8 mouse cellular contexts compared by ENCODE assay signal in the genomic region with DNA sequence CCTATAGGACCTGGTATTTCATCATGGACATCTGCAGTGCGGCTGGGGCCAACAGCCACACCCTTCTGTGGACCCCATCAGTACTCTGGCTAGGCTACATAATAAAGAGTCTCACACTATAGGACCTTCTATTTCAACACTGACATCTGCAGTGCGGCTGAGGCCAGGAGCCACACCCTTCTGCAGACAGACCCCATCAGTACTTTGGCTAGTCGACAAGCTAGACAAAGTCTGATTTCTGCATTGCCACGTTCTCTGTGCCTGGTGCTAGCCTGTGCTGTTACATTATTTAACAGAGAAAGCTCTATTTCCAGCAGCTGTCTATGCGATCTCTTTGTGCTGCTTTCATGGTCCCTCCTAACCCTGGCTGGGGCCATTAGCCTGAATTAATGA. TPM values are rescaled to one million over a fixed set of nuclear protein-coding genes. Genes with fewer than 3 reads are reported as not detected.
DNase-seq lines count a peak whose midpoint lies in the region; ATAC-seq and TF ChIP-seq lines count a peak whose summit lies in the region.

No protein-coding gene starts in this region.

- ATAC-seq in forebrain, embryonic 14.5 days = no peak
- ATAC-seq in inflammation-experienced regulatory T-cells, adult 6 months = no peak

- peaks cover 5 to 36% of the 10 kb centered on the region in 2 experiments for H3K4me1 ChIP-seq in CH12.LX (ENCODE audit: control insufficient read depth in 1 of 2, insufficient read depth in 2 of 2)
- H3K4me1 ChIP-seq in forebrain, embryonic 14.5 days (ENCODE audit: control insufficient read depth, insufficient read depth, low read length) = peaks cover 5% of the 10 kb centered on the region

- peaks cover 6% of the 10 kb centered on the region; the same call in 1 of the 2 replicates for H3K79me2 ChIP-seq in CH12.LX (replicated peaks; ENCODE audit: control insufficient read depth, extremely low read depth, insufficient read depth, poor library complexity, severe bottlenecking)

- no peak for TF ChIP-seq POLR2A in CH12.LX (IDR thresholded peaks at IDR 0.05; ENCODE audit: low read depth, low read length)

- DNase-seq in gastrocnemius, adult 2 months = no peak
- DNase-seq in gastrocnemius, postnatal 10 days = no peak
- no peak for DNase-seq in CH12.LX (ENCODE audit: extremely low read depth)
- DNase-seq in forebrain, embryonic 14.5 days (ENCODE audit: low spot score) = peak; percentile 75
- peak; percentile 48 for DNase-seq in mesoderm, embryonic 11.5 days (ENCODE audit: low read depth, low spot score)
- no peak for DNase-seq in adipocyte (ENCODE audit: low spot score)
- DNase-seq in frontal cortex, postnatal 14 days (ENCODE audit: low spot score in 2 of 2) = no peak

- H3K27me3 ChIP-seq in CH12.LX (replicated peaks) = no peaks in the 10 kb centered on the region
- H3K27me3 ChIP-seq in forebrain, embryonic 14.5 days (replicated peaks; ENCODE audit: control insufficient read depth, insufficient read depth, low read length) = no peaks in the 10 kb centered on the region

- H3K9me3 ChIP-seq in CH12.LX (replicated peaks; ENCODE audit: low read length) = no peaks in the 10 kb centered on the region
- no peaks in the 10 kb centered on the region for H3K9me3 ChIP-seq in forebrain, embryonic 14.5 days (replicated peaks; ENCODE audit: control insufficient read depth, low read length)

- intact Hi-C loops in gastrocnemius, adult 2 months (cut with DNase I) = no loop called here

- no peak for TF ChIP-seq CTCF in gastrocnemius, adult 2 months (IDR thresholded peaks at IDR 0.05)
- no peak for TF ChIP-seq CTCF in CH12.LX (conservative IDR thresholded peaks at IDR 0.05 in 1 of 2, IDR thresholded peaks at IDR 0.05 in 1 of 2; ENCODE audit: low read depth in 2 of 2, low read length in 2 of 2)

- H3K4me3 ChIP-seq in gastrocnemius, adult 2 months = peak overlapping the region; percentile 91
- peak overlapping the region; percentile 43 to 75 (median 49) for H3K4me3 ChIP-seq in CH12.LX (replicated peaks in 1 of 3; ENCODE audit: low read depth in 2 of 3, low read length in 2 of 3, poor library complexity in 1 of 3)
- peak overlapping the region; percentile 97 for H3K4me3 ChIP-seq in forebrain, embryonic 14.5 days (ENCODE audit: low read depth, low read length)

- in situ Hi-C loops in CH12.LX (cut with MboI; ENCODE audit: low pct_ligation_motif_present, low pct_unique_long_range_greater_than_20kb, low sequenced_read_pairs) = no loop called here

- H3K9ac ChIP-seq in CH12.LX (ENCODE audit: insufficient read depth, low read depth) = peak overlapping the region; percentile 20; the same call in 1 of the 2 replicates
- peak overlapping the region; percentile 100 for H3K9ac ChIP-seq in forebrain, embryonic 14.5 days (ENCODE audit: low read length)

- no peak for TF ChIP-seq EP300 in CH12.LX (IDR thresholded peaks at IDR 0.05; ENCODE audit: low read length)

- H3K4me2 ChIP-seq in CH12.LX (ENCODE audit: insufficient read depth, low read depth, poor library complexity, severe bottlenecking) = peak overlapping the region; percentile 63
- H3K4me2 ChIP-seq in forebrain, embryonic 14.5 days (ENCODE audit: low read length) = peak overlapping the region; percentile 48

- dilution Hi-C loops in CH12.LX (cut with MboI; ENCODE audit: extremely low pct_ligation_motif_present, extremely low pct_unique_long_range_greater_than_20kb, low sequenced_read_pairs) = no loop called here

- peaks cover 8 to 18% of the 10 kb centered on the region in 2 experiments for H3K36me3 ChIP-seq in CH12.LX (replicated peaks in 1 of 2; ENCODE audit: control insufficient read depth in 1 of 2, insufficient read depth in 1 of 2, low read length in 1 of 2)
- peaks cover 21% of the 10 kb centered on the region for H3K36me3 ChIP-seq in forebrain, embryonic 14.5 days (ENCODE audit: control insufficient read depth, insufficient read depth, low read length)

- 6% methylated on average over 5 of the region's 5 CpGs for WGBS in forebrain, embryonic 14.5 days

- TF ChIP-seq RAD21 in CH12.LX (IDR thresholded peaks at IDR 0.05; ENCODE audit: low read depth, low read length) = no peak

- peak overlapping the region; percentile 96 for H3K27ac ChIP-seq in gastrocnemius, adult 2 months
- H3K27ac ChIP-seq in CH12.LX (ENCODE audit: insufficient read depth, low read depth) = no peak overlapping the region
- H3K27ac ChIP-seq in forebrain, embryonic 14.5 days (ENCODE audit: low read depth, low read length) = peak overlapping the region; percentile 99

TF ChIP-seq in CH12.LX, 34 proteins besides CTCF, POLR2A, EP300 and RAD21:
- no peak for TF ChIP-seq JUN (IDR thresholded peaks at IDR 0.05; ENCODE audit: insufficient read depth, low read depth, low read length)
- TF ChIP-seq MYC (IDR thresholded peaks at IDR 0.05; ENCODE audit: low read depth, low read length) = no peak
- no peak for TF ChIP-seq ZC3H11A (IDR thresholded peaks at IDR 0.05; ENCODE audit: low read depth, low read length)
- no peak for TF ChIP-seq MEF2A (IDR thresholded peaks at IDR 0.05; ENCODE audit: borderline replicate concordance, low read depth, low read length)
- no peak for TF ChIP-seq POLR2AphosphoS2 (IDR thresholded peaks at IDR 0.05; ENCODE audit: low read depth, low read length)
- no peak for TF ChIP-seq E2F4 (IDR thresholded peaks at IDR 0.05; ENCODE audit: insufficient replicate concordance, low read depth, low read length)
- TF ChIP-seq RCOR1 (conservative IDR thresholded peaks at IDR 0.05; ENCODE audit: low read depth, low read length) = no peak
- no peak for TF ChIP-seq NELFE (IDR thresholded peaks at IDR 0.05; ENCODE audit: low read depth, low read length)
- no peak for TF ChIP-seq SIN3A (IDR thresholded peaks at IDR 0.05; ENCODE audit: low read length)
- TF ChIP-seq KAT2A (IDR thresholded peaks at IDR 0.05; ENCODE audit: insufficient replicate concordance, low read length) = no peak
- TF ChIP-seq USF2 (conservative IDR thresholded peaks at IDR 0.05; ENCODE audit: low read depth, low read length) = no peak
- no peak for TF ChIP-seq ETS1 (conservative IDR thresholded peaks at IDR 0.05; ENCODE audit: low read depth, low read length)
- no peak for TF ChIP-seq ZNF384 (IDR thresholded peaks at IDR 0.05; ENCODE audit: low read depth, low read length)
- TF ChIP-seq HCFC1 (IDR thresholded peaks at IDR 0.05; ENCODE audit: low read depth, low read length) = no peak
- no peak for TF ChIP-seq MAFK (IDR thresholded peaks at IDR 0.05; ENCODE audit: insufficient replicate concordance, low read length)
- no peak for TF ChIP-seq ZKSCAN1 (IDR thresholded peaks at IDR 0.05; ENCODE audit: borderline replicate concordance, low read depth, low read length)
- TF ChIP-seq MXI1 (IDR thresholded peaks at IDR 0.05; ENCODE audit: low read depth, low read length) = no peak
- no peak for TF ChIP-seq GABPA (IDR thresholded peaks at IDR 0.05; ENCODE audit: insufficient replicate concordance, low read depth, low read length)
- no peak for TF ChIP-seq CHD1 (IDR thresholded peaks at IDR 0.05; ENCODE audit: low read depth, low read length)

RNA-seq across cellular contexts. Expression of a gene that starts 1.3 kb away (rescaled TPM):
- not detected for total RNA-seq in gastrocnemius, adult 2 months (2021)
- total RNA-seq in gastrocnemius, postnatal 10 days (2021) = not detected
- 0.38 TPM in 1 of 2 replicates, not detected in the other for total RNA-seq in CH12.LX (2012; rRNA removed)
- total RNA-seq in CH12.LX (2014; rRNA removed) = 0.81 and 4.7 TPM in 2 replicates
- 125 TPM in 1 of 2 replicates, not detected in the other for polyA plus RNA-seq in CH12.LX (2012; ENCODE audit: insufficient read length, low read depth)
- not detected in 2 replicates for polyA plus RNA-seq in forebrain, embryonic 14.5 days (2014; fragmentation: Nextera tagmentation; extraction: Ambion mirVana)
- not detected for polyA plus RNA-seq in inflammation-experienced regulatory T-cells, adult 6 months (2017; shearing (Covaris generic))

RNA-seq across cellular contexts. Expression of a gene that starts 1.4 kb away (rescaled TPM):
- 10 to 100 TPM; 17.1 to 43.2 TPM for total RNA-seq in gastrocnemius, adult 2 months (2021)
- 100 to 1,000 TPM; 171 to 195 TPM for total RNA-seq in gastrocnemius, postnatal 10 days (2021)
- 153 and 181 TPM in 2 replicates for total RNA-seq in CH12.LX (2012; rRNA removed)
- total RNA-seq in CH12.LX (2014; rRNA removed) = 438 and 533 TPM in 2 replicates
- 254 and 283 TPM in 2 replicates for polyA plus RNA-seq in CH12.LX (2012; ENCODE audit: insufficient read length, low read depth)
- 18,182 and 18,289 TPM in 2 replicates for polyA plus RNA-seq in forebrain, embryonic 14.5 days (2014; fragmentation: Nextera tagmentation; extraction: Ambion mirVana)
- polyA plus RNA-seq in inflammation-experienced regulatory T-cells, adult 6 months (2017; shearing (Covaris generic)) = 100 to 1,000 TPM; 206 to 351 (median 217) TPM

RNA-seq across cellular contexts. Expression of a gene that starts 17.7 kb away (rescaled TPM):
- 10 to 100 TPM; 15.8 to 33.9 TPM for total RNA-seq in gastrocnemius, adult 2 months (2021)
- total RNA-seq in gastrocnemius, postnatal 10 days (2021) = 100 to 1,000 TPM; 188 to 204 TPM
- total RNA-seq in CH12.LX (2012; rRNA removed) (1,149 and 1,670 TPM in 2 replicates), CH12.LX (2014; rRNA removed) (2,803 and 2,960 TPM in 2 replicates)
- polyA plus RNA-seq in CH12.LX (2012; ENCODE audit: insufficient read length, low read depth) = 2,789 and 2,851 TPM in 2 replicates
- 1,499 and 1,719 TPM in 2 replicates for polyA plus RNA-seq in forebrain, embryonic 14.5 days (2014; fragmentation: Nextera tagmentation; extraction: Ambion mirVana)
- 100 to 1,000 TPM; 459 to 882 (median 544) TPM for polyA plus RNA-seq in inflammation-experienced regulatory T-cells, adult 6 months (2017; shearing (Covaris generic))

RNA-seq across cellular contexts. Expression of a gene that starts 34.0 kb away (rescaled TPM):
- total RNA-seq in gastrocnemius, adult 2 months (2021) = 1 to 10 TPM; 5.2 to 6.9 TPM
- 1 to 10 TPM; 8.1 to 9.9 TPM for total RNA-seq in gastrocnemius, postnatal 10 days (2021)
- total RNA-seq in CH12.LX (2012; rRNA removed) (19.7 and 23.4 TPM in 2 replicates), CH12.LX (2014; rRNA removed) (27.5 and 30.4 TPM in 2 replicates)
- polyA plus RNA-seq in CH12.LX (2012; ENCODE audit: insufficient read length, low read depth) = 22.4 and 27.9 TPM in 2 replicates
- 10.9 TPM in 2 replicates for polyA plus RNA-seq in forebrain, embryonic 14.5 days (2014; fragmentation: Nextera tagmentation; extraction: Ambion mirVana)
- polyA plus RNA-seq in inflammation-experienced regulatory T-cells, adult 6 months (2017; shearing (Covaris generic)) = 10 to 100 TPM; 17.3 to 46.9 (median 39.3) TPM

RNA-seq across cellular contexts. Expression of a gene that starts 53.7 kb away (rescaled TPM):
- total RNA-seq in gastrocnemius, adult 2 months (2021) = under 1 TPM; 0.81 to 0.82 TPM
- 1 to 10 TPM; 3.6 to 4.0 TPM for total RNA-seq in gastrocnemius, postnatal 10 days (2021)
- not detected in 2 replicates for total RNA-seq in CH12.LX (2012; rRNA removed)
- not detected in 2 replicates for total RNA-seq in CH12.LX (2014; rRNA removed)
- polyA plus RNA-seq in CH12.LX (2012; ENCODE audit: insufficient read length, low read depth) = not detected in 2 replicates
- polyA plus RNA-seq in forebrain, embryonic 14.5 days (2014; fragmentation: Nextera tagmentation; extraction: Ambion mirVana) = 0.18 and 0.36 TPM in 2 replicates
- polyA plus RNA-seq in inflammation-experienced regulatory T-cells, adult 6 months (2017; shearing (Covaris generic)) = under 1 TPM in 1 of 3 experiments, not detected in 2; 0.09 TPM

Comparison
In these comparisons a context has a peak if more than half of its experiments do, and no peak if none do; other contexts are left out.
1. DNase-seq: peak in forebrain, embryonic 14.5 days (single experiment) and mesoderm, embryonic 11.5 days (single experiment); none in gastrocnemius, adult 2 months (single experiment), gastrocnemius, postnatal 10 days (single experiment), CH12.LX (single experiment), adipocyte (single experiment) and frontal cortex, postnatal 14 days (0 of 2).
2. RNA of a gene that starts 17.7 kb away (total RNA-seq): 1,149 to 2,960 TPM in CH12.LX; 188 to 204 TPM in gastrocnemius, postnatal 10 days and 15.8 to 33.9 TPM in gastrocnemius, adult 2 months; every median in the first group is over 4 times any median in the second.
3. Peak in every context shown above with its lines, with median percentiles within 50 percentile points of each other: H3K4me3 ChIP-seq.